Mouse (Mus musculus): Measurements from ENCODE around the gene Espn. TPM values are rescaled to one million over a fixed set of nuclear protein-coding genes. Genes with fewer than 3 reads are reported as not detected.

The Espn gene
- total RNA-seq, 2 experiments from 2014 or later, result 1.2 to 1.3 TPM

GRCm38 (mm10) chr4:152146033-152146827 is 5.9 kb downstream of the Espn start:
- no peak for DNase-seq

DNA sequence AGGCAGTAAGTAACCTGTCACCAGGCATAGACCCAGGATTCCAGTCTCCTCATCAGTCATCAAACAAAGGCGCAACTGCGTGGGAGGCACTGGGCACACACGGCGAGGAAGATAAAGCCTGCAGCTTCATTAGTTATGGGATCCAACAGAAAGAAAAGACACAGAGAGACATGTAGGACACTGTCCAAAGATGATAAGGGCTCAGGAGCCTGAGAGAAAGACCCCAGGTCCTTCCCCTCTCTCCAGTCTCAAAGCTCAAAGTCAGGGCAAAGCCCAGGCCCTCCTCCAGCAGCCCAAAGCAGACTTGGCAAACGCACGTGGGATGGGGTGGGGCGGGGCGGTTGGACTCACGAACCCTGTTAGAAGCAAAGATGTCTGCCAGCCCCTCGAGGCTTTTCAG is 6.7 kb downstream of the Espn start:
- DNase-seq, result no peak

GRCm38 (mm10) chr4:152143632-152144031 is 8.5 kb downstream of the Espn start:
- no peak for DNase-seq

GRCm38 (mm10) chr4:152141521-152142135 is 10.5 kb downstream of the Espn start:
- DNase-seq, result no peak

GRCm38 (mm10) chr4:152140441-152140840 is 11.7 kb downstream of the Espn start:
- peak; percentile 68 for DNase-seq

GRCm38 (mm10) chr4:152138497-152139260 is 13.5 kb downstream of the Espn start:
- peak; percentile 94 for DNase-seq

GRCm38 (mm10) chr4:152136876-152137250 is 15.3 kb downstream of the Espn start:
- no peak for DNase-seq

DNA sequence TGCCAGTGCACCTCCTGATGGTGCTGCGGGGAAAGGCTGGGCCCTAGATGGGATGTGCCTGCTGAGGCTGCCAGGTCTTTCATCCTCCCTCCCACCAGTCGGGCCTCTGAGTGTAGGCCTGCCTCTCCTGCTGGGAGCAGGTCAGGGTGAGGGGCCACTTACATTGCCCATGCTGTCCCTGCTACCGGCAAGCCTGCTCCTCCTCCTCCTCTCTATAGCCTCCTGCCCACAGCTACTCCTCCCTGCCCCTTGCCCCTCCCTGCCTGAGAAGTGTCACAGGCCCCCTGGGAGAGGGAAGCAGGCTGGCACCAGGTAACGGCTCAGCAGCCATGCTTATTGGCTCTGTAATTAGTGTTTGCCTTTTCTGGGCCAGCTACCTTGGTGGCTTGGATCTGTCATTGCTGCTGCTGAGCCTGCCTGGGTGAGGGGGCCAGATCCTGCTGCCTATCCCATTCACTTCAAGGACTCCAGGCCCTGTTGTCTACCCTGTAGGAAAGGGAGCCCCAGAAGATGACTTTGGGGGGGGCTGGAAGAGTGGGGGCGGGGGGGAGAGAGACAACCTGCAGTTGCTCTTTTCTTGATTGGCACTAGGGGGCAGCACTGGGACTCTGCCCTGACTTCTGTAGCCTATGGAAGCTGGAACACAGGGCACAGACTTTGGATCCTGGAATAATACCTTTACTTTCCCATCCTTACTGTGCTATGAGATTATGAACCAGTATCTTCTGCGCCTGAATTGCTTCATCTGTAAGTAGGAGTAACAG is 15.9 kb downstream of the Espn start:
- peak; percentile 50 for DNase-seq

DNA sequence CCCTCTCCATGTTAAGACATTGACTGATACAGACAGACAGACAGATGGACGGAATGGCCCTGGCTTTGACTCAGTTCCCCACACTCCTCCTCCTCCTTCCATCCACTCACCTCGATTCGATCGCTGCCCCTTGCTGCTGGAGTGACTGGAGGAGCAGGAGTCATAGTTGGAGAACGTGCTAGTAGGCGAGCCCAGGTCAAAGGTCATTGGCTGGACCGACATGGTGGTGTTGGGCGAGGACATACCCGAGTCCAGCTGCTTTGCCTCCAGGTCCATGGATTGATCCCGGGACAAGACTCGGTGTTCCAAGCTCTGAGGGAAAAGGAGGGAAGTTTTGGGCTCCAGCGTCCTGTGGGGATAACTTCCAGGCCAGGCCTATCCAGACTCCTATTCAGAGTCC is 16.8 kb downstream of the Espn start:
- no peak for DNase-seq

DNA sequence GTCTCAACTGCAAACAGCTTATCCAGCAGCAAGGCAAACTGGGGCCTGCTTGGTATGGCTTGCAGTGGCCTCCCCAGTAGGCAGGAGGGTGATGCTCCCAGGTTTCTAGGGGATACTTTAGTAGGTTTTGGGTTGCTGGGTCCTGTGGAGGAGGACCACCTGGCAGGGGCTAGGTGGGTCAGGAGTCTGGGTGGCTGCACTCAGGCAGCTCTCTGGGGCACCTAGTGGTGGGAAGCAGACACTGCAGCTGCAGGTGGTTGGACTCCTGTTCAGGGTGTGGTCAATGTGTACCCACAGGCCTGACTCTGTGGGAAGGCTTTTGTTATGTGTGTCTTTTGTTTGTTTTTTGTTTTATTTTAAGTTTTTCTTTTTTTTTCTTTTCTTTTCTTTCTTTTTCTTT is 17.7 kb downstream of the Espn start:
- DNase-seq, result peak; percentile 69

DNA sequence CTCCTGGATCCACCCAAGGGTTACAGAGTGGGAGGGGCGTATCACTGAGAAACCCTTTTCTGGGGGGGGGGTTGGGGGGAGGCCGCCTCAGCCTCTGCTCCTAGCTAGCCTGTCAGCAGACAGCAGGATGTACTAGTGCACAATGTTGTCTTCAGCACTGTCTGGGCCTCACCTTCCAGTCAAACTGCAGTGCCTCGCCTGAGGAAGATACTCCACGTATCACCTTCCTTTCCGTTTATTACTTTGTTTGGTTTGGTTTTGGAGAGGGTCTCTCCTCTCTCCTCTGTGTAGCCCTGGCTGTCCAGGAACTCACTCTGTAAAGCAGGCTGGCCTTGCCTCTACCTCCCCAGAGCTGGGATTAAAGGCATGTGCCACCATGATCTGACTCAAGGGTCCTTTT is 19.0 kb downstream of the Espn start:
- DNase-seq, result no peak

DNA sequence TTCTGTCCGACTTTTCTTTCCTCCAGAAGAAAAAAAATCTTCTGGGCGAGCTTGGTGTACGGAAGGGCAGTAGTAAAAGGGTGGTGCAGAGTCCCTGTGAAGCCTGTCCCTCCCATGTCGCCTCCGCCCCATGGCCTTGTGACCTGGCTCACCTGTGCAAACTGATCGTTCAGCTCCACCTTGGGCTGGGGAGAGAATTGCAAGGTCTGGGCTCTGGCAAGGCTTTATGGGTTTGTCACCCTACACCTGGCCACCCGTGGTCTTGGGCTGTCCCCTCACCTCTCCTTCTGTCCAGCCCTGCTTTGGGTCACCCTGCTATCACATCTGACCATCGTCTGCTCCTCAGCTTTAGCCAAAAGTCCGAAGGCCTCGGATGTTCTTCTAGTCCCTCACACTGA is 19.4 kb downstream of the Espn start:
- no peak for DNase-seq

- DNase-seq, result no peak
Observed at GRCm38 (mm10) chr4:152131809-152132771, 20.1 kb downstream of the Espn start.

GRCm38 (mm10) chr4:152130771-152131653 is 21.2 kb downstream of the Espn start:
- DNase-seq, result peak; percentile 74

DNA sequence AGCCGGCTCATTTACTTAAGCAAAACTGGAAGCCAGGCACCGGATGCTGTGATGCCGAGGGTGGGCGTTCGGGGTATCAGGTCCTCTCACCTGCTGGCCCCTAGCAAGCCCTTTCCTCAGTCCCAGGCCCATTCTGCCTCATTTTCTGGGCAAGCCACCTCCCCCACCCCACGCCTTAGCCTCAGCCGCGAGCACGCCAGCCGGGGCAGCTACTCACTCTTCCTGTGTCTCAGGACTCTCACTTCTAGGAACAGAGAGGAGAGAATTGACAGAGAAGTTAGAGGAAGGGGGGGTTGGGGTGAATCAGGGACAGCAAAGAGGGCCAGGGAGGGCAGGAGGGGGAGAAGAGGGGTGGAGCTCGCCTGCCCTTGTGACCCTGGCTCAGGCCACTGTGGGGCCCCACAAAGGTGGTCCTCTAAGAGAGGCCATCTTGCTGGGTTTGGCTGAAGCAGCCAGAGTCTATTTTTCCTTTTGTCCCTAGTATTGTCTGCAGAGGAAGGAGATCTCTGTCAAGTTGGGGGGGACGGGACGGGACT is 22.7 kb downstream of the Espn start:
- no peak for DNase-seq

GRCm38 (mm10) chr4:152128784-152129183 is 23.4 kb downstream of the Espn start:
- no peak for DNase-seq

DNA sequence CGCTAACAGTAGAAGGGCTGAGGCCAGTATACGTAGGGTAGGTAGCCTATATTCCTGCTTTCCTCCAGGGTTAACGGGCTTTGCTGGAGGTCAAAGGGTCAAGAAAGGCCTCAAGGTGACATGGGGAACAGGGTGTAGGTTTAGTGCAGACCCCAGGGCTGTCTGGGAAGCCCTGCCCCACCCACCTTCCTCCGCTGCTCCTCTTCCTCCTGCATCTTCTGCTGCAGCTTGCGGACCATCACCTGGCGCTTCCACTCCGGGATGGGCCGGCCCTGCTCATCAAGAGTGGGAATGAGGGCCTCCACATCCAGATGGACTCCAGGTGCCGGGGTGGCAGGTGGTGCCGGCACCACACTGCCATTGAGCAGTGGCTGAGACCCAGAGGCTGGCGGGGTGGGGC is 24.3 kb downstream of the Espn start:
- no peak for DNase-seq

GRCm38 (mm10) chr4:152126026-152126920 is 25.9 kb downstream of the Espn start:
- DNase-seq, result no peak
